Mouse (Mus musculus) lung, adult 18-20 months (tissue): Measurements from ENCODE around the gene Zmiz1.
A peak's percentile ranks its signal among the peaks of the same experiment; 100 is the strongest.

ENCODE experiments used
- DNase-seq, 2 experiments: peaks; one replicate each; pipeline ENCODE4 v3.0.0; 2022; ENCODE audit warnings: mixed read lengths in 2 of 2

Gene Zmiz1

DNA sequence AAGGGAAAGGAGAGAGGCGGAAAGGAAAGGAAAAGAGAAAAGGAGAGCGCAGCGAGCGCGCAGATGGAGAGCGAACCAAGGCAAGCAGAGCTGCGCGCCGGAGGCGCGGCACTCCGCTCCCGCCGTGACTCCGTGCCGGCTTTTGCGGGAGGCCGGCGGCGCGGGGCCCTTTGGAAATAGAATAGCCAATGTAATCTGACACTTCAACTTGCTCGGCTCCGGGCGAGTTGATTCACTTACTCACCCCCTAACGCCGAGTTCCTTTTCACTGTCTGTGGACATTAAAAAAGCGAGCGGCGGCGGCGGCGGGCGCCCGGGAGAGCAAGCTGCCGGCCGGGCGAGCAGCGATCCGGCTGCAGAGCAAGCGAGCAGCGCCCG lies at the start of gene Zmiz1:
Gene Zmiz1 (plus strand): TSS at position 170 of the 378 bp plus-strand sequence.
- DNase-seq: peak; percentile 91 to 92

DNA sequence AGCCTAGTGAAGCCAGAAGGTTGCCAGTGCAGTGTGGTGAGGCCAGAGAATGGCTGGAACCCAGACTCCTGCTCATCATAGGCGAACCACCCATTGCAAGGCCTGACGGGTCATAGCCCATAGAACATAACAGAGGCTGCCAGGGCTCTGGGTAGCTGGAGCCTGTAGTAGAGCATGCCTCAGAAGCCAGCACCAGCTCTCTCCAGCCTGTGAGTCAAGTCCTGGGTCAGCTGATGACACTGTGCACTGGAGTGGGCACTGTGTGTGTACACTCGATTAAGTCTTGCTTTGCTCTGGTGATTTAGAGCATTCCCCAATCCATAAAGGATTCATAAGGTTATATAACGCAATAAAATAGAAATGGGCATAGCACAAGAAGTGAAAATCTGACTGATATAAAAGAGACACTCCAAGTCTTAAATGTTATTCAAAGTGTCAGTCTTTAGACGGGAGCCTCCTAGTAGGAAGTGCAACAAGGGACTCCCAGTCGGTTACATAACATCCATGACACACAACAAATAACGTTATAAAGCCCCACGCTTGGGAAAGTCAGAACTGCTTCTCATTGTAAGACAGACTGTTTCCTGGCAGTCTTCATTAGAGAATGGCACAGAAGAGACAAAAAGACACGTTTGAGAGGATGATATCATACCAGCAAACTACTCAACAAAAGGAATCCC lies 47.0 kb upstream of the Zmiz1 start:
- DNase-seq: no peak

DNA sequence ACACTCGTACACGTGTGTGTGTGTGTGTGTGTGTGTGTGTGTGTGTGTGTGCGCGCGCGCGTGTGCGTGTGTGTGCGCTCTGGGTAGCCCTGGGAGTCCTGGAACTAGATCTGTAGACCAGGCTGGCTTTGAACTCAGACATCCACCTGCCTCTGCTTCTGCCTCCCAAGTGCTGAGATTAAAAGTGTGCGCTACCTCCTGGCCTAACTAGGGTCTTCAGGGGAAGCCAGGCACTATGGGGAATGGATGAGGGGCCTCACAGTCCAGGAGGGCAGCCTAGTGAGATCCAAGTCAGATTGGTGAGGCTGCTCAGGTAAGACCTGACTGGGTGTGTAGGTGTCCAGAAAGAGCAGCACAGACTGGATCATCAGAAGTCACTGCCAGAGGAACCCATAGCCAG lies 46.2 kb upstream of the Zmiz1 start:
- no peak for DNase-seq

DNA sequence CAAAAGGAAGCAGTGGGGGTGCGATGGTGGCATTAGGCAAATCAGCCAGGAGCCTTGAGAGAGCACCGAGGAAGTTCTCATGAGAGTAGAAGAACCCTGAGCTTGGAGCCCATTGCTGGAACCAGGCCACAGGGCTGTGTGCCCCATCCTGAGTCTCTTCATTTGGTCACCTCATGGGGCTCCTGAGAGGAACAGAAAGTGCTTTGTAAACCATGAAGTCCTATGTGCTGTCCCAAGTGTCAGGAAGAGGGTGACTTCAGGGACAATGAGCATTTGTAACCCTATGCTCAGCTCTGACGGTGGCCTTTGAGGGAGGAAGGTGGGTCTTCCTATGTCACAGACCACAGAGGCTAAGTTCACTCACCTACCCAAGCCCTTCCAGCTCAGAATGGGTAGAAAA lies 45.5 kb upstream of the Zmiz1 start:
- no peak for DNase-seq

DNA sequence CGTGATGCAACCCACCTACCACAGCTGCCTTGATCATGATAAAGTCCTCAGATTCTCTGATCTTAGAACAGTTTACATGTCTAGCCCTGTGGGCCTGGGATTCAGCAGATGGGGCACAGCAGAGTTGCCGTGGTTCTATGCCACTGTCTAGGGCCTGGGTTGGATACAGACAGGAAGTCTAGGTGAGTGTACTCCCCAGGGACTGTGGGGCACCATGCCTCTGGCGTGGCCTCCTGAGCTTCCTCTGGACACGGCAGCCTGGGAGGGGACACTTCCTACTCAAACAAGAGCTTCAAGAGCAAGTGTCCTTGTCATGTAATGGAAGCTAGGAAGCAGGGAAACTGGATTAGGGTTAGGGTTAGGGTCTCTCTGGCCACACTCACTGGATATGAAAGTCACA lies 44.9 kb upstream of the Zmiz1 start:
- DNase-seq: peak in 1 of 2 experiments; percentile 29

DNA sequence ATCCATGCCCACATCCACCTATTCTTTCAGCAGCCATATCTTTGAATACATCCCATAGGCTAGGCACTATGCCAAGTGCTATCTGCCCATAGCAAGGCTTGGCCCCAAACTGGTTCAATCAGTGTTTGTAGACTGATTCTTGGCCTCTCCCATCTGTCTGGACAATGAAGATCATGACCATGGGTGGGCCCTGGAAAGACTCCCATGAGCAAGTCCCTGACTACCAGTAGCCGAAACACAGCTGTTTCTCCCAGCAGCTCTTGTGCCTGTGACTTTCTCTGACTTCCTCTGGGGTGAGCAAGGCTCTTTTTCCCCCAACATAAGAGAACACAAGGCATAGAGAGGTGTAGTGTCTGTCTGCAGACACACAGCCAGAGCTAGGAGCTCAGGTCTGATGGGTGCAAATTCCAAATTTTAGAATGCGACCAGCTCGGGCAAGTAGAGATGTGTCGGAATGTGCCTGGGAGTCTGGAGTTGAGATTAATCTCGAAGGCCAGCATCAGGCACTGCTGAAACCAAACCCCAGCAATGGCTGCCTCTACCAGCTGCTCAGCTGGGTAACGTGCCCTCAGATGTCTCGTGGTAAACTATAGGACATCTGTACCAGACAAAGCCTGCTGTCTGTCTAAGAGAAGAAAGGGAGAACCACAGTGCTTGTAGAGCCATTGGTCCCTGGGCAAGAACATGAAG lies 38.8 kb upstream of the Zmiz1 start:
- peak in 1 of 2 experiments; percentile 26 for DNase-seq

DNA sequence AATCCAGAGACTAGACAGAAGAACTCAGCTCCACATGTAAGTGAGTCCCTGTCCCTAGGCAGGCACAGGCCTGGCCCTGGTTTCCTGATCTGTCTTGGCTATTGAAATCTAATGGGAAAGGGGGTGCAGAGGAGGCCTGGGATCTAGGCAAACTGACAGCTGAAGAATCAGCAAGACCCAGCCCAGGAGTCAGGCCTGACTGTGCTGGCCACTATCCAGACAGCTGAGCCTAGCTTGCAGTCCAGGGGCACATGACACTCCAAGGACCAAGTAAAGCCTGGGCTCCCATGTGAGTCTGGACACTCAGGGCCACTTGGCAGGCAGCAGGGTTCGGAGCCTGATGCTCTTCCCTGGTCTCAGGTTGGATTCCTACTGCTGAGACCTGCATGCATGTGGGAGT lies 38.0 kb upstream of the Zmiz1 start:
- DNase-seq: no peak

DNA sequence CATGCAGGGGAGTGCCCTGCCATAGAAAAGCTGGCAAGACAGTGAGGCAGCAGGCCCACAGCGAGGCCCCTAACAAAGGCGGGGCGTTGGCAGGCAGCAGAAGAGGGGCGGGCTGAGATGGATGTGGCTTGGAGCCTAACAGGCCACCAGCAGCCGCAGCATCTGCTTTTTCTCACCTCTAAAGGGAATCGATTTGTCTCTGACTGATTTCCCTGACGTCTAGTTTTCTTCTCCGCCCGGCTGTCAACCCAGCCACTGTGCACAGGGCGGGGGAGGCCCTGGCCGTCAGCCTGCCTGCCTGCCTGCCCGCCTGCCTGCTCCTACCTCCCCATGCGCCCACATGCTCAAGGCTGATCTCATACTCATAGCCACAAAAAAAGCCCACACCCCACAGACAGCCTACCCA lies 37.4 kb upstream of the Zmiz1 start:
- peak in 1 of 2 experiments; percentile 18 for DNase-seq

DNA sequence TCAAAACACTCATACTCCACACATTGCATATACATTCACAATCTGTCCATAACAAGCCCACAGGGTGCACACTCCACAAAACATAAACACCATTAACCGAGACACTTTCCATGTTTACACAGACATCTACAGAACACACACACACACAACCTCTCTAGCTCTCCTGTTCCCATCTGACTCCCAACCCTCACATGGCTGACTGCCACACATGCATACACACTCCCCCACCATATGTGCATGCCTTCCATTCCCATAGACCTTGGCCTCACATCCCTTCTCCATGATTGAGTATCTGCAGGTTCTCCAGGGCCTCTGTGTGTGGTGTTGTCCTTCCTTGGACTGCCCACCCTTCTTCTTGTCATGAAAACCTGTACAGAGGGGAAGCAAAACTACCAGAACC lies 36.0 kb upstream of the Zmiz1 start:
- no peak for DNase-seq

DNA sequence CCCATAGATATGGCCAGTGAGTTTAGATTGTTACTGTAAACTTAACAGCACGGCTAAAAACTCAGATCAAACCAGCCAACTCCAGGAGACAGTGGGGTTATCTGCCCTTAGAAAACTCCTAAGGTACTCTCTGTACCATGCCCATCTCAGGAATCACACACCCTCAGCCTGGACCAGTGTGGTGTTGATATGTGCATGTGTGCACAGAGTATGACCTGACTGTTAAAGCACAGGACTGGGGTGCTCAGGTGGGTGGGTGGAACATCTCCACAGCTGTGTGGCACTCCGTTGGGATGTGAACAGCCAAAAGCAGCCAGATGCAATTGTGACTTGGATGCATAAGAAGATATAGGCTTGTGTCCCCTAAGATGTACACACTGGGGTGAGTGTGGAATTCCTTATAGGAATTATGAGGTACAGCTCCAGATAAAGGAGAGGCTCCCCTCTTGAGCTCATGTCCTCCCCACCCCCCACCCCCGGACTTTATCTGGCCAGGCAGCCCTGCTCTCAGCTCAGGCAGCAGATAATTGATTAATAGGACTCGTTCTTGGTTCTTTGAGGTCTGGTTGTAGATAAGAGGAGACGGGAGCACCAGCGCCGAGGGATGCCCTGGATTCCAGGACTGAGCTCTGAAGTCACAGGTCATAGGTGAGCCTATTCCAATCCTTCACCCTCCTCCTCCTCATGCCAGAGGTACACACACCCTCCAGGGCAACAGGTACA lies 35.1 kb upstream of the Zmiz1 start:
- no peak for DNase-seq

DNA sequence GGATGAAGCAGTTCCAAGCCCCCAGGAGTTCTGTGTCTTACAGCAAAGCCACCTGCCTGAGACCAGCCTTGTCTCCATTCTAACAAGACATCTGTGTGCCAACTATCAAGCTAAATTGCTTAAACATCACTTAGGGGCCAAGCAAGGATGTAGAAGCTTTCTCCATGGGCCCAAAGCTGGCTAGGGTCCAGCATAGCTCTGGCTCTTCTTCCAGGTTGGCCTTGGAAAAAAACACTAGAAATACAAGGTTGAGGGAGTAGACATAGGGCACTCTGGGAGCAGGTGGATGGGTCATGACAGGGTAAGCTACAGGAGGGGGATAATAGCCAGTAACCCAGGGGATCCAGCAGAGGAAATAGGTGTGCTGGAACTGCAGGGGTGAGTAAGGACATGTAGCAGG lies 20.7 kb upstream of the Zmiz1 start:
- no peak for DNase-seq

DNA sequence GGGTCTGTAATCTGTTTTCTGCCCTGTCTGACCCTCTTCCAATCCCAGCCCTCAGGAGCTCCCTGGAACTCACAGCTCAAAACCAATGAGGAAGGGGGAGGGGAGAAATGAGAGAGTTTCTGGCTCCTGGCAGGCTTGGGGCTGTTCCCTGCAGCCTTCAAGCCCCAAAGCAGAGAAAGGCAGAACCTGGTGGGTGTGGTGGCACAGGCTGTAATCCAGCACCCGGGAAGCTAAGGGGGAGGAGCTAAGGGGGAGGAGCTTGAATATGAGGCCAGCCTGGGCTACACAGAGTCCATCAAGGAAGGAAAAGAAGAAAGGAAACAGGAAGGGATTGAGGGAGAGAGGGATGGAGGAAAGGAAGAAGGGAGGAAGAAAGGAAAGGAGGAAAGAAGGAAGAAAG lies 18.9 kb upstream of the Zmiz1 start:
- no peak for DNase-seq

DNA sequence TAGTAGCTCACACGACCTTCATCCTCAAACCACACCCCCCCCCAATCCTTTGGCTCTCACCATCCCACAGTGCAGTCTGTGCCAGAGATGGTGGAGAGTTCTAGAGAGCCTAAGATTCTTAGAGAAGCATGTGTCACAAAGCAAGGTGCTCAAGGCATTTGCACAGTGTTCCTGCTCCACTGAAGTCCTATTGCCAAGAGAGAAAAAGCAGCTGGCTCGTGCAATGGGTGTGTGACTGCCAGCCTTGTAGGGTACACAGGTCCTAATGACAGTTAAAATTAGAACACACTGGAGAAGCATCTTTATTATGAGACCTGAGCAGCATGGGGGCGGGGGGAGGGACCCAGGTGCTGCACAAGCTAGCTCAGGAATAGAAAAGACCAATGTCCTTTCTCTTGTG lies 18.2 kb upstream of the Zmiz1 start:
- DNase-seq: no peak

DNA sequence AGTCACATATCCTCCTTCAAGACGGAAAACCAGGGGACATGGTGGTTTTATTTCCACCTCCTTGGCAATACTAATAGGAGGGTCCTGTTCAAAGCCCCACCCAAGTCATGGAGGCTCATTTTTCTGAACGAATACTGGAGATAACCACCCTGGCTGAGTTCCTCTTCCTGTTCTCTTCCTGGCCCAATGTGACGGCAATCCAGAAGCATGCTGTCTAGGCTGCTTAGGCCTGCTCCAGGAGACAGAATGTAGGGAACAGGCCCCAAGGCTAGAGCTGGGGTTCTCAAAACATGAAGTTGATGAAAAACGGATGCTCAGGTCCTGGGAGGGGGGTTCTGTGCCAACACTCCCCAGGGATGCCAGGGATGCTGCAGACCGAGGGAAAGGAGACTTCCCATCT lies 17.5 kb upstream of the Zmiz1 start:
- DNase-seq: no peak

DNA sequence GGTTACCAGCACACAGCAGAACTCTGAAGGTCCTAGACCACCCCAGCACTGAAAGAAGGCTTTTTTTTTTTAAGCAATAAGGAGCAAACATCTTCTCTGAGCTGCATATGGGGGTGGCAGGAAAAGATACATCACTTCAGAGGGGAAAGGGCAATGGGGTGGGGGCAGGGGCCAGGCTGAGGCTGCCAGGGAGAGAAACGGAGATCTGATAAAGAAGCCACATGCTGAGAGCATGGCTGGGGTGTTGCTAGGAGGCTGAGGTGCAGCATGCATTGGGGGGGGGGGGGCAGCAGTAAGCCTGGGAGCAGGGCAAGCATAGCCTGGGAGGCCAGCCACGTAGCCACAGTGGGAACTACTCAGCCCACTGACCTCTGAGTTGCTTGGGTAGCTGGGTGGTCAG lies 16.3 kb upstream of the Zmiz1 start:
- DNase-seq: no peak

DNA sequence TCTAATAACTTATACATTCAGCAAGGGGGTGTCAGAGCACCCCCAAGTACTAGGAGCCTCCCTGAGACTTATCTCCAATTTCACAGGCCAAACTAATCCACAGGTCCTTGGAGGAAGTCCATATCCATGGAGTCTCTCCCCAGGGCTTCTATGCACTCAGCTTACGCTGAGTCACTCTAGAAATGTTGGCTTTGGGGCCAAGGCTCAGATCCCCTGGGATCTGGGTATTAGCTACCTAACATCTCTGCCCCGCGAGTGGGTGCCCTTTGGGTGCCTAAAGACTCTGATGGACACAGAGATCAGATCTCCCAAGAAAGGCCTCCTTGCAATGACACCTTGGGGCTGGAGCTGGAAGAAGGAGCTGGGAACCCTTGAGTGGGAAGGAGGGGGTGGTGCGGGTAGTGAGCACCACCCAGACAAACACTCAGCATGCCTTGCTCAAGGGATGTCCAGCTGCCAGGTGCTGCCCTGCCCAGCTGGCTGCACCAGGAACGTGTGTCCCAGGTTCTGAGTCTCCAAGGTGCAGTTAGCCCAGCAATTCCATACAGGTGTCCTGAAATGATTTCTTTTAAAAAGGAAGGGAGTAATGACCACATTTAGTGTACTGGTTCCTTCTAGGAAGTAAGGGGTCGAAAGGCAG lies 11.7 kb upstream of the Zmiz1 start:
- DNase-seq: peak; percentile 81 to 87

DNA sequence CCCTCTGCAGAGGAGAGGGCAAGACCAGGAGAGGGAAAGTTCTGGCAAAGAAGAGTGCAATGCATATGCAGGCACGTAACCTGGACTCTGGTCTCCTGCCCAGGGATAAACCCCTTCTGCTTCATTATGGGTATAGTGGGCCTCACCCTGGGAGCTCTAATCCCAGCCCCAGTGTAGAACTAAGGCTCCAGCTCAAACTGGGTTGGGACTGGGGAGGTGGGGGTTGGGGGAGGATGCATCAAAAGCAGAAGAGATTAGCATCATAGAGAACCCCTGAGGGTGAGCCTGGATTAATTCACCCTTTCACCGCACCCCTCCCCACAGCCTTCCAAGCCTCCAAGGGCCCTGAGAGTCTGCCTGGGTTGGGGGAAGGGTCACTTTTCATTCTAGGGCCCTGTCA lies 10.5 kb upstream of the Zmiz1 start:
- no peak for DNase-seq

DNA sequence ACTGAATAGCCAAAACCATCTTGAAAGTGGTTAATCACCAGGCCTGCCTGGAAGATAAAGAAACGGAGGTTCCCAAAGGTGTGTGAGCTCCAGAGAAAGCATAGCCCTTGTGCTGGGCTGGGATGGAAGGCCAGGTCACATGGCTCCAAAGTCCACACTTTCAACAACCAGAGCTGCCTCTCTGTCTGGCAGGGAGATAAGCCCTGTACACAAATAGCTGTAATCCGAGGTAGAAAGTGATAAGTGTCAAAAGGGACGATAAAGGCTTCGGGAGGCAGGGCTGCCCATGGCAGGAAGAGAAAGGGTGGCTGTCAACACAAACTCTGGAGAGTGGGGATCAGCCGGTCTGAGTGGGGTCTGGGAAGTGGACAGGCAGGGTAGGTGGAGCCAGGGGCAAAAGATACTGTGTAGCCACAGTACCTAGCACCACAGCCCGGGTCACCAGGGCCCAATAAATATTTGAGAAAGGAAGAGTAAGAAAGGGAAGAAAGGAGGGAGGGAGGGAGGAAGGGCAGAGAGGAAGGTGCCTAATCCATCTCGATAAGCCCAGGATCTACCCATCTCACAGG lies 7.8 kb upstream of the Zmiz1 start:
- no peak for DNase-seq

DNA sequence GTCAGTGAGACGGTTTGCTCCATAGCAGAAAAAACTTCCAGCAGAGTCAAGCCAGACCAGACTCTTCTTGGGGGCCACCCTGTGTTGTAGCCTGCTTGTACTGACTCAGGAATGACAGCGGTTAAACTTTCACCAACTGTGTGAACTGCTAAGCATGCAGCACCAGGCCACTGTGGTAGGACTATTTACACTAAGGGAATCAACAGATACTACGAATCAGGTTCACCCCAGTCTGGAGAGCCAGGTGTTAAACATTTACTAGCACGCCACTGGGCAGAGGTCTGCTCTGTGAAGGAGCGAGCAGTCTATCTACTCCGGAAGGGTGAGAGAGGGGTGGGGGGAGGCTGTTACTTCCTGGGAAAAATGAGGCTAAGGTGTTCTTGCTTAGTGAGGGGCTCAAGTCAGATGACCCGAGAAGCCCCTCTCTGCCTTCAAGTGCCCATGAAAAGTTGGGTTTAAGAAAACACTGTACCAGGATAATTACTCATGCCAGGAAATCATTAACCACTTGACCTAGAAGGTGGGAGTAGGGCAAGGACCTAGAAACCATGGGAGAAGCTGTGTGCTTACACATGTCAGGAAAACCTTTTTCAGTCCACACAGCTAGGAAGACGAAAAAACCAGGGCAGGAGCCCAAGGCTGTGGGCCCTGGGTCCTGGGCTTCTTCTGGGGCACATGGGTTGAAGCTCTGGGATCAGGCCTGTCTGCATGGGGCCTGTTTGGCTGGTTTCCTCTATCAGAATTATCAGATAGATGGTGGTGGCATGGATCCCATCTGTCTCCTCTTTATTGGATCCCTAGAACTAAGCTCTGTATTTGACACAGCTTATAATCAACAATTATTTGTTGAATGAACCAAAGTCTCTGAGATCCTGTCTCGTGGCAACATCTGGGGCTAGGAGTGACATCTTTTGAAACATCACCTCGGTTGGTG lies 7.0 kb upstream of the Zmiz1 start:
- no peak for DNase-seq

DNA sequence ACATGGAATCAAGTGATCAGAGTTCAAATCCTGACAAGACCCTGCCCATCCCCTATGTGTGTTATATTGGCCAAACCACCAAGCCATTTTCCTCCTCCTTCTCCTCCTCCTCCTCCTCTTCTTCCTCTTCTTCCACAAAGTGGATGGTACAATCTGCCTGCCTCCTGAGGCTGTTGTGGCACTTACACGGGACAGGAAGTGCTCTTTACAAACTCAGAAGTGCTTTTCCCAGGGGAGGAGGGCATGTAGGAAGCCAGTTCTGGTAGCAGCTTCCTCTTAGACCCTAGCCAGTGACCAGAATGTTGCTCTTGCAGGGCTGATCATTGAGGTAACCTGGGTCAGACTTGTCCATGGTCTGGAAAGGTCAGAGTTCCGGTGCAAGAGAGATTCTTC lies 6.4 kb upstream of the Zmiz1 start:
- DNase-seq: no peak

DNA sequence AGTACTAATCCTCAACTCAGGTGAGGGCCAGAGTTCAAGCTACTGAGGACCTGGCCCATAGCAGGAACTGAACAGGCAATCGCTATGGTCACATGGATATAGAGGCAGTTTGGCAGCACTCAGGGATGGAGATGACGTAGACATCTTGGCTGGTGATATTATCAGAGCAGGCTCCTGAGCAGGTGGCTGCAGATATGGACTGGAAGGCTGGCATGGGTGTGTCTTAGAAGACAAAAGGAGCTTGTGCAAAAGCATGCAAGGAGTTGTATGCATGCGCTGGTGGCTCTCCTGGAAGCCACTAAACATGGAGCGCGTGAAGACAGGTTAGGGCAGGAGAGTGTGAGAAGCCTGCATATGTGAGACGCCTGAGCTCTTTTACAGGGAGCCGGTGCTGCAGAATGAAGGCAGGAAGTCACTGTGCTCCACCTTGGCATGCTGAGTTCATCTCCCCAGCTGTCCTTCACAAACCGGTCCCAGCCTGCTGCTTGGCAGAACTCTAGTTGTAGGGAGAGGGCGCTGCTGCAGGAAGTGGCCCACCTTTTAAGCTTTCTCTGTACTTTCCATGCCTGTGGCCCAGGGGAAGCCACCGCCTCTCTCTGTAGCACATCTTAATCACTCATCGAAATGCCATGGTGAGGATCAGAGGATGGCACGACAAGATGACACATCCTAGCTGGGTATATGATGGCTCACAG lies 4.8 kb upstream of the Zmiz1 start:
- no peak for DNase-seq
